Mouse (Mus musculus) lung, postnatal 4 days (tissue): ENCODE measurements around the gene Prkd3.

Experiments used
- DNase-seq, 2 experiments: peaks; one replicate each; pipeline ENCODE4 v3.0.0; 2021

Gene Prkd3

GRCm38 (mm10) chr17:78999745-79000270 lies 20.8 kb downstream of the Prkd3 start:
- no peak for DNase-seq

DNA sequence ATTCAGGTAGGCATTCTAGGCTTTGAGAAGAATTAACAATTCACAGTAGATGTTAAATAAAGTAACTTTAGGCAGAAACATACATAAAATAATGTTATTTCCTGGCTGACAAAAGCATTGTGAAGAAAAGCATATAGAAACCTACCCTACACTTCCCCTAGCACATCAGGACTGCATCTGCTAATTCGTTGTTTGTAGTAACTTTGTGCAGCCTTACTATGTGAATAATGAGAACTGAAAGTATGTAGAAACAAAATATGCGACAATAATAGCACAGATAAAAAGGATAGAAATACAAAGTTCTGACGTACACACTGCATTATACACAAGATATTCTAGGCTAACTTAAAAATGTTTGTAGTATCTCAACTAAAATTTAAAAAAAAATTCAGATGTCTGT lies 21.4 kb downstream of the Prkd3 start:
- DNase-seq: no peak

- DNase-seq: no peak
Measured at GRCm38 (mm10) chr17:78998130-78998529, 22.5 kb downstream of the Prkd3 start.

GRCm38 (mm10) chr17:78994931-78995820 lies 25.4 kb downstream of the Prkd3 start:
- DNase-seq: no peak

DNA sequence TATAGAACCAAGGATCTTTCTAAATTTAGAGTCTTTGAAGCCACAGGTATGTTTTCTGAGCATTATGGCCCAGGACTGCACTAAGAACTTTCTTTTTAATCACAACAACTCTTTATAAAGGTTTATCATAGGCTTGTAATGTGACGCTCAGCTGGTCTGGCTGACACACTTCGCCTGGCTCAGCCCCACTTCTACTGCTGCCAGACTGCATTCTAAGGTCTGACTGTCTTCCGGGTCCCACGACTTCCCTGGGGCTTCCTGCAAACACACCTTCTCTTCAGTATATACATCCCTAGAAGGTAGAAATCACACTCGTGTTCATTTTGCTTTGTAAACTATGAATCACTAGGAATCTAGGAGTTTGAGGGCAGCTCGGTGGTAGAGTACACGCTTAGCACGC lies 26.2 kb downstream of the Prkd3 start:
- no peak for DNase-seq

GRCm38 (mm10) chr17:78993670-78994069 lies 26.9 kb downstream of the Prkd3 start:
- no peak for DNase-seq

- no peak for DNase-seq
Measured at GRCm38 (mm10) chr17:78992303-78993027, 28.2 kb downstream of the Prkd3 start.

DNA sequence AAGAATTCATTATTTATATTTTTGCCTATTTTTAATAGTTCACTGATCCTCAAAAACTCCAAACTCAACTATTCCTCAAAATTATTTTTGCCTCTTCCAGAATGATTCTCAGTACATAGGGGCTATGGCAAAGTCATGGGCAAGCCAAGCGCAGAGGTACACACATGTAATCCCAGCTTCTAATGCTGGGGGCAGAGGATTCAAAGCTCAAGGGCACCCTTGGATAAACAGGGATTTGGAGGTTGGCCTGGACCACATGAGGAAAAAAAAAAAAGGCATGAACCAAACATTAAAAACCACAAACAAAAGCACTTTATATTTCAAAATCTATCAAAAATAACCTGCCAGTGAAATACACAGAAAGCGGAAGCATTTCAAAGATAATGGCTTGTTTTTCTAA lies 29.1 kb downstream of the Prkd3 start:
- no peak for DNase-seq

DNA sequence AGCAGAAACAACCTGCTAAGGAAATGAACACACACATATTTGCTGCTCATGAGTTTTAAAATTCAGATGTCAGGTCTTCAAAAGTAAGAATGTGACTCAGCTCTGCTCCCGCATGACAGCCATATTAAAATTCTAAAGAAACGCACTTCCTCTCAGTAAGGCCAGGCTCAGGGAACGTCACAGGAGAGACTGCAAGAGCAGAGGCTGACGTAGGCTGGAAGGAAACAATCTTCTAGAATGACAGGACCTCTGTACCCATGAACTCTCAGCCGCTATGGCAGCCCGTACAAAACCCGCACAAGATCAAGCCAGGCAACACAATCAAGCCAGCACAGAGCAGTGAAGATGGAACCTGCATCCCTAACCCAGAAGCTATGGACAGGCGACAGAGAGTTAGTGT lies 31.6 kb downstream of the Prkd3 start:
- DNase-seq: peak in 1 of 2 experiments; percentile 13

GRCm38 (mm10) chr17:78983736-78984135 lies 36.9 kb downstream of the Prkd3 start:
- no peak for DNase-seq

DNA sequence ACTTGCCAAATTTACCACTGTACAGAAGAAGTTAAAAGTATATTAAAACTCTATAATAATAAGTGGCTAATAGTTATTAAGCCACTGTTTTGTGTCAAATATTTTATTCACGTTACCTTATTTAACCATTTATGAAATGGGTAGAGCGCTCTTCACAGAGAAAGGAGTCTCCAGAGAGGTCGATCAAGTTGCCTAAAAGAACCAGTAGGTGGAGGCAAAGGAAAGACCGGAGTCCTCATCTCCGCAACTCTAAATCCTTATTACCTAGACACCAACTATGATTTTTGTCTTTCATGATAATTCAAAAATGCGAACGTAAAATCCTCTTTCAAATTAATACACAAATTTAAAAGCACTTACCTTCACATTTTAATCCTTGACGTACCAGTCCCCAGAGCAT lies 37.5 kb downstream of the Prkd3 start:
- DNase-seq: no peak

GRCm38 (mm10) chr17:78968500-78968899 lies 52.1 kb downstream of the Prkd3 start:
- no peak for DNase-seq

DNA sequence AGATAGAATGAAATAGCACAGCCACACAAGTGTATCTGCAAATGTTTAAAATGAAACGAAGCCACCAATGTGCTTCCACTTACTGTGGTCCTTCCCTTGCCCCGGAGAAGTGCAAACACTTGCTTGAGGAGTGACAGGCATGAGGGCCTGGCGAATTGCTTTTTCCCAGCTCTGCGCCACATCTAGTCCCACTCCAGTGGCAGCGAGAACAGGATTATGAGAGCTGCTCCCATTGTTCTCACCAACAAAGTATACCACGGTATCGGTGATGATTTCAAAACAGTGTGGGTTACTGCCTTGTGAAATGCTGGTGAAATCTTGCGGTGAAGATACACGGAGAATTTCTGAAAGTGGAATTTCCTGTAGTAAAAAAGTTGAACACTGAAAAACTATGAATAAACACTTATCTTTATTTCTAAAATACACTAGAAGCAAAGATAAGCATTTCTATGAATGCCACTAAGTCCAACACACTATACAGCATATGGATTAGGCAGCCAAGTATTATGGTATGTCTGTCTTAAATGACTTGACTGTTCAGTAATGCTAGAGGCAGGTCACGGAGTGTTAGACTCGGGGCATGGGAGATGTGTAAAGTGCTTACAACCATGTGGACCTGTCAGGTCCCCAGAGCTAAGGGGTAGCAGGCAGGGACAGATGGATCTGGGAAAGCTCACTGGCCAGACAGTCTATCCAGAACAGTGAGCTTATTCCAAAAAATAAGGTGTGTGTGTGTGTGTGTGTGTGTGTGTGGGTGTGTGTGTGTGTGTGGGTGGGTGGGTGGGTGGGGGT lies 54.3 kb downstream of the Prkd3 start:
- peak; percentile 25 to 61 for DNase-seq

DNA sequence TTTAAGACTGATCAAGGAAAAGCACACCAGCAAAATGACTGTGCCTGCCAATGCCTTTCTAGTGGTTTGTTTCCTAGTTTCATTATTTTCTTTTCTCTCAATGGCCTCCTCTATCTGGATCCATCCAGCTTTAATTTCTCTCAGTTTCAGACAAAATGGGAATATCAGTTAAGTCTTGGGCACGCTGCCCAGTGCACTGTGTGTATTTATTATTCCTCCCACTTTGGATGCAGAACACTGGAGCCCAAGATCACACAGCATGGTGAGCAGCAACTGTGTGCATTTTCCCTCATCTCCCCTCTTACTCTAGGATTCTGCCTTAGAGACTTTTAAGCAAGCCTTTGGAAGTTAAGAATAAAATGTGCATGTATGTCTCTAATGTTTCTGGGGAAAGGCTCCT lies 56.2 kb downstream of the Prkd3 start:
- no peak for DNase-seq

GRCm38 (mm10) chr17:78959473-78959872 lies 61.1 kb downstream of the Prkd3 start:
- DNase-seq: no peak

GRCm38 (mm10) chr17:78953240-78953639 lies 67.4 kb downstream of the Prkd3 start:
- no peak for DNase-seq

DNA sequence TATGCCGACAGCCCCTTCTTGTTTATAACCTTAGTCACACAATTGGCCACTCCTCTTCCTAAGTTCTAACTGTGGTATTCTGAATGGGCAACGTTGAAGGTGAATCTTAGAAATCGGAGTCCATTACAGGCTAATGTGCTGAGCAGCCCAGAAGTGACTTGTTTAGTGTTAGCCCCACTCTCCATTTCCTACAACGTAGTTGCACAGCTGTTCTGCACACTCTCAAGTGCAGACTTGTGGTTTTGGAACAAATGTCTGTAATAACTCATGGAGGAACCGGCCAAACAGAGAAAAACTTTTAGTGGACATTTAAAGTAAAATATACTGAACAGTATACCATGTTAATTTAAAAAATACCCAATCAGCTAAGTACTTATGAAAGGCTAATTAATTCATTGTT lies 68.5 kb downstream of the Prkd3 start:
- DNase-seq: no peak

DNA sequence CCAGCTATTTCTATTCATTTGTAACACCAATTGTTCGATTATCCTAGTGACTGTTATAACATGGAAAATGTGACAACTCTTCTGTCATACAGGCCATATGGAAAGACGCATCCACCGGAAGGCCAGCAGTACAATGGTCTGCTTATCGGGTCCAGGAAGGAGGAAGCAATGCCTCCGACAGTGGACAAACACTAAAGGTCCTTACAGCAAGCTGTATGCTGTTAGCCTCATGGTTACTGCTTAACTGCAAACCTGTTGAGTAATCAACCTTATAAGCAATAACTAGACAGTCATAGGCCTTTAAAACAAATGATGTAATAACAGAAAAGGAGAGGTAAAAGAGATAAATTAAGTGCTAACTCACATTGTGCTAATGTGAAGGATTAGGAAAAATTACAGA lies 69.4 kb downstream of the Prkd3 start:
- DNase-seq: no peak

DNA sequence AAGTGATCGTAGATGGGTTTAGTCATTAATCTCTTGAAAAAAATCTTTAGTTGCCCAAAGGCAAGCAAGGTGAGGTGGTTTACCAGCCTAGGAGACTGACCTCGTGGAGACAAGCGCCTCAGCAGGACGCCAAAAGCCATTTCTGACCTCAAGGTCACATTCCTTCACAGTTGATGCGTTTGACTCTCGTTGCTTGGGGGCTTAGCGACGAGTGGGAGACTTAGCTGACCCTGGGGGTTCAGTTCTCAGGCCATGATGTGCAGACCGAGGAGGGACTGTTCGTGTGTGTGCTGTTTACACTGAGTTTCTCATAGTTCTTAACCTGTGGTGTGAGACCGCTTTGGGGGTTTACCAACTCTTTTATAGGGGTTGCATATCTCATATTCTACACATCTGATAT lies 78.0 kb downstream of the Prkd3 start:
- no peak for DNase-seq

DNA sequence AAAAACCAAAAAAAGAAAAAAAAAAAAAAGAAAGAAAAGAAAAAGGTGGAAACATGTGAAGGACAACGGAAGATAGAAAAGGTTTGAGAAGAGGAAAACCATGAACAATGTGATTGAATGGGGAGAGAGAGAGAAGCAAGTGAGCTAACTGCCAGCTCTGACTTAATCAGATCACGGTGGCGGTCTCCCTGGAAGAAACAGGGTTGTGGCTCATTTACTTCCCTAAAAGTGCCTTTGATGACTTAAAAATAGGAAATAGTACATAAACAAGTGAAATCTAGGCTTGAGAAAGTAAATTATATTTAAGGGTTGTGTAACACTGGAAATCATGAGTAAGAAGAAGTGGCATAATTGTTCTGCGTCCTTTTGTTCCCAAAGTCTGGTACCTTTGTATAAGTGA lies 81.7 kb downstream of the Prkd3 start:
- DNase-seq: no peak

DNA sequence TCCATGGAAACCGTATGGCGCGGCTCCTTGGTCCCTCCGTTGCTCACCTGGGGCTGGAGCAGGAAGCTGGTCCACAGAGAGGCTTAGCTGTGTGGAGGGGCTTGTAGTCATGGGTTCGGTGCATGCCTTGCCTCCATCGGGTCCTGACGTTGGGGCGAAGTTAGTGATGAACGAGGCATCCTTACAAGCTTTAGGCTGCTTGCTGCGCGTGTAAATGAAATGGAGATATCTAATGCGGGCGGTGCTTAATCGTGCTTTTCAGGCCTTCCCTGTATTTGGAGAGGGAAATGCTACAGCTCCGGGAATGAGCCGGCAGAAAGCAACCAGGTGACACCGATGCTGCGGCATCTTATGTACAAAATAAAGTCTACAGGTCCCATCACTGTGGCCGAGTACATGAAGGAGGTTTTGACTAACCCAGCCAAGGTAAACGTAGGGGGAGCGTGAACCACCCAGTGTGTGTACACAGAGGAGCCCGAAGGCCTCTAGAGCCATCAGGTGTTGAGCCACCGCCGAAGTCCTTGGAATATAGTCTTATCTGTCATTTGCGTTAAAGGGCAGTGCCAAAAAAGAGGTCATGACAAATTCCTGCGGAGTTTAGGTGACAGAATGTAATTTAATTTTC lies 83.3 kb downstream of the Prkd3 start:
- peak in 1 of 2 experiments; percentile 6 for DNase-seq

DNA sequence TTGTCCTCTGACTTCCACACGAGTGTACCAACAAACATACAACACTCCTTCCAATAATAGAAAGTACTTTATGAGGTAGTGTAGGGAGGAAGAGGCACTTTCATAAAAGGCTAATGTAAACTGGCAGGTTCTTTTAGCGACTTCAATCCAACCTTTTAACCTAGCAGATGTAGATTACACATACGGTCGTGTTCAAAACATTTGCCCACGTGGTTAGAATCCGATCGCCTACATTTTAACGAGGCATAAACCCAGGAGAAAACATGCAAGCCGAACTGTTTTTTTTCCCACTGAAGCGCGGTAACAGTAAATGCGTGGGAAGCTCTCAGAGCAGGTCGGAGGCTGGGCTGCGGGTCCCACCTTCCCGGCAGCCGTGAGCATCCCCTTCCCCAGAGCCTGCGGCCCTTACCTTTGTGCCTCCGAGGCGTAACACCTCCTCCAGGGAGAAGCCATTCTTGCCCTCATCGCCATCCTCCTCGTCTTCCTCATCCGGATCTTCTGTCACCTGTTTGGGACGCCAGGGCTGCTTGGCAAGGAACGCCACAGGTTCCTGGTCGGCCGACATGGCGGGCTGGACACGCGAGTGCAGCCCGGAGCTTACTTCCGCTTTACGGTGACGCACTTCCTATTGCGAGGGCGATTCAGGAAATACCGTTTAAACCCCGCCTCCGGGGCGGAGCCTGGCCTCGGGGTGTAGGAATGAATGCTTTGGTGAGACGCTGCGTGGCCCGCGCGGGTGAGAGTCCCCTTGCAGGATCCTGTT lies 84.0 kb downstream of the Prkd3 start, which contains the start of the genes Cebpz and Ndufaf7:
Gene Cebpz (minus strand): TSS at position 601 of the 763 bp plus-strand sequence.
Gene Ndufaf7 (plus strand): TSS at position 671 of the 763 bp plus-strand sequence.
- DNase-seq: peak; percentile 97 to 98
